Mouse (Mus musculus): Measurements from ENCODE around the gene Chst11.

The Chst11 gene

GRCm38 (mm10) chr10:83080930-83081329 lies 95.6 kb downstream of the Chst11 start:
- no peak for DNase-seq

- no peak for DNase-seq
Measured at GRCm38 (mm10) chr10:83083946-83084345, 98.6 kb downstream of the Chst11 start.

GRCm38 (mm10) chr10:83088318-83088717 lies 103.0 kb downstream of the Chst11 start:
- DNase-seq = no peak

GRCm38 (mm10) chr10:83088826-83089225 lies 103.5 kb downstream of the Chst11 start:
- DNase-seq = no peak

DNA sequence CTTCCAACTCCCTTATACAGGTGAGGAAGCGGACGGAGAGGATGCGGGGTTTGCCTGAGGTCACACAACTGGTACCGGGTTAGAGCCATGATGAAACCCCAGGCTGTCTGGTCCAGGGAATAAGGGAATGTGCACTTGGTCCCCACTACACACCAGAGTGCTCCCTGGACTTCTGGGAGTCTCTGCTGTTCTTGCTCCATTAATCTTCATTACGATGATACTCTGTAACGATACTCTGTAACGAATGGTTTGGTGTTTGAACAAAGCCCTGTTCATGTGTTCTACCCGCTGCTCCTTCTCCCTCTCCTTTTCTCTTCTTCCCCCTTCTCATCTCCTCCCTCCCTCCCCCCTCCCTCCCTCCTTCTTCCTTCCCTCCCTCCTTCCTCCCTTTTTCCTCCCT lies 104.9 kb downstream of the Chst11 start:
- no peak for DNase-seq

DNA sequence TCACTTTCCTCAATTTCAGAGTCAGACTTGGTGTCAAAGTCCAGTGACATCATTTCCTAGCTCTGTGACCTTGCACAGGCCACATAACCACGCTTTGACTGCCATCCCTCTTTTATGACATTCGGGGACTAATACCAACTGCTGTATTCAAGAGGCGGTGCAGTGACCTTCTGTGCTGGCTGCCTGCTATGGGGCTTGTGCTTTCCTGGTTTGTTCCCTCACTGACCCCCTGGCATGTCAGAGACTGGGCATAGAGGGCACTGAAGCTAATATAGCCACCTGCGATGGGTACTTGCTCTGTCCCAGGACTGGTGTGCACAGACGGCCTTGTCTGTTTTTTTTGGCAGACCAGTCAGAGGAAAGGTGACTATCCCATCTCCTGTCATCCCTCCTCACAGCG lies 108.4 kb downstream of the Chst11 start:
- no peak for DNase-seq

DNA sequence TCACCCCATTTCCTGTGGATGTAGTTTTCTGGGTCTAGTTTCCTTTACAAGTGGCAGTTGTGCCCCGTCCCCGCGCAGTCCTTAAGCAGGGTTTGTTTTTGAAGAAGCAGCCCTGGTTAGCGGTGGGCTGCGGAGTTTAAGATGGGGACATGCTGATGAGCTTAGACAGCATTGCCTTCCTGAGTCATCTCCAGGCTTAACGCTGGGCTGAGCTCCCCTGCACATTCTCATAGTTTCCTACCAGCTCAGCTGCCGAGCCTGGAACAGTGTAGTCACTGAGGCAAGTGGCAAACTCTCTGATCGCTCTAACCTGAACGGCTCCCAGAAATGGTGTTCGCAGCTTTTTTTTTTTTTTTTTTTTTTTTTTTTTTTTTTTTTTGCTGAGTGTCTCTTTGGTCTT lies 109.0 kb downstream of the Chst11 start:
- no peak for DNase-seq

GRCm38 (mm10) chr10:83094821-83095725 lies 109.8 kb downstream of the Chst11 start:
- DNase-seq = no peak

DNA sequence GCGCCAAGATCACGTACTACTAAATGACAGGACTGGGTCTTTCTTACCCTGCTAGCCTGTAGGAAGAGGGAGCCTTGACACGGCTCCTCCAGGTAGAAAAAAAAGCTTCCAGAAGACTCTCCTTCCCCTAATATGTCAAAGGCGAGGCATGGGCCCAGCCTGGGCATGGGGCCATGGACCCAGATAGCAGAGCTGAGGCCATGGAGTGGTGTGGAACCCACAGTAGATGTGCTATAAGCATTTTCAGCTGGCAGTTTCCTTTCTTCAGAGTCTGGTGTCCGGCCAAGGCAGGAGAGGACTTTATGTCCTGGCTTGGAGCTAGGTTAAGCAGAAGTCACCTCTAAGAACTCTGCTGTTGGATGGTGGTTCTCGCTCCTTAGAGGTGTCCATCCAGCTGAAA lies 111.0 kb downstream of the Chst11 start:
- DNase-seq = no peak

DNA sequence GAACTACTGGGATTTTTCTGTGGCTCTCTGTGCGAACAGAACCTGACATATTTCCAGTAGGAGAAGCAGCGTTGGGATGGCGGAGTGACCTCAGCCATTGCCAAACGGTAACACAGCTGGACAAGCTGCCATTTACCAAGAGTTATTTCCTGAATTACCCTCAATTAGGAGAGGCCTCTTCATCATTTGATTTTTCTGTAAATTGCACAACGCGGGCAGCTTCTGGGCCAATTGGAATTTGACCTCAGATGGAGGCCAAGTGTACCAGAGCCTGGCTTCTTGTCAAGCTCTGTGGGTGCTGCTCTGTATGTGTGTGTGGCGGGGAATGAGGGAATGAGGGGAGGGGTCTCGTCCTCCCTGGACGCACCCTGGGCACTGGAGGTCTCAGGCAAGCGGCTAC lies 113.6 kb downstream of the Chst11 start:
- DNase-seq = no peak

- no peak for DNase-seq
Measured at GRCm38 (mm10) chr10:83099669-83100068, 114.4 kb downstream of the Chst11 start.

DNA sequence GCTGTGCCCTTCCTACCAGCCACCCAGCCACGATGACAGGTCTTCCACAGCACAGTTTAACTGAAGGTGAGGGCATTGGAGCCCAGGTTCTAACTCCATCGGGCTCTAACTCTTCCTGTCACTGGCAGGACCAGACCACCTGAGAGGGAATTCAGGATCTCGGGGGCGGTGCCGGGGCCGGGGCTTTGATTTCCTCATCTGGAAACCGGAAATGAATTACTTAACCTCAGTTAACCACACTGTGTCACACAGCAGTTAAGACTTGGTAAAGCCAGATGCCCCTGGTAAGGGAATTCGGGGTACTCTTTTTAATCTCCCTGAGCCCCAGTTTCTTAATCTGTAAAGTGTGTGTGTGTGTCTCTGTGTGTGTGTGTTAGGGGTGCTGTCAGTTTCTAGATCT lies 115.6 kb downstream of the Chst11 start:
- DNase-seq = no peak

GRCm38 (mm10) chr10:83101421-83102207 lies 116.3 kb downstream of the Chst11 start:
- DNase-seq = no peak

GRCm38 (mm10) chr10:83102745-83103144 lies 117.4 kb downstream of the Chst11 start:
- no peak for DNase-seq

- no peak for DNase-seq
Measured at GRCm38 (mm10) chr10:83104221-83104620, 118.9 kb downstream of the Chst11 start.

DNA sequence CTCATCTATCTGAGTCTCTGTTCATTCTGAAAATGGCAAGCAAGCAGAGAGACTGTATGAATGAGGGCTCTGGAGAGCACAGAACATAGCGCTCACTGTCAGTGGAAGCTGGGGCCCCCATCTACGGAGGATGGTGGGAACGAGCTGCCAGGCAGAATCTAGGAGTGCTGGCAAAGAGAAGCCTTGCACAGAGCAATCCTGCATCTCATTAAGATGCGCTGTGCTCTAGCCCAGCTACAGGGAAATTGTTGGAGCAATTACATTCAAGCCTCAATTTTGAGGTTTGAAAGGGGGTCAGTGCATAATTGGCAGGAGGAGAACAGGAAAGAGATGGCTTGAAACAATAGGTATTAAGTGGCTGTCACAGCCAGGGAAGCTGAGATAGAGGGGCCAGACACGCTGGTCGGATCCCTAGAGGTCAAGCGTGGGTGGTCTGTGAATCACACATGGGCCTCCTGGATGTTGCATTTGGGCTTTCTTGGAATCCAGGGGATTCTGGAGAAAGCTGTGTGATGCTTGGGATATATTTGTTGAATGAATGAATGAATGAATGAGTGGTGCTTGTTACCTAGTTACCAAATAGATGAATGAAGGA lies 121.0 kb downstream of the Chst11 start:
- DNase-seq = no peak

GRCm38 (mm10) chr10:83107385-83107784 lies 122.1 kb downstream of the Chst11 start:
- DNase-seq = no peak

DNA sequence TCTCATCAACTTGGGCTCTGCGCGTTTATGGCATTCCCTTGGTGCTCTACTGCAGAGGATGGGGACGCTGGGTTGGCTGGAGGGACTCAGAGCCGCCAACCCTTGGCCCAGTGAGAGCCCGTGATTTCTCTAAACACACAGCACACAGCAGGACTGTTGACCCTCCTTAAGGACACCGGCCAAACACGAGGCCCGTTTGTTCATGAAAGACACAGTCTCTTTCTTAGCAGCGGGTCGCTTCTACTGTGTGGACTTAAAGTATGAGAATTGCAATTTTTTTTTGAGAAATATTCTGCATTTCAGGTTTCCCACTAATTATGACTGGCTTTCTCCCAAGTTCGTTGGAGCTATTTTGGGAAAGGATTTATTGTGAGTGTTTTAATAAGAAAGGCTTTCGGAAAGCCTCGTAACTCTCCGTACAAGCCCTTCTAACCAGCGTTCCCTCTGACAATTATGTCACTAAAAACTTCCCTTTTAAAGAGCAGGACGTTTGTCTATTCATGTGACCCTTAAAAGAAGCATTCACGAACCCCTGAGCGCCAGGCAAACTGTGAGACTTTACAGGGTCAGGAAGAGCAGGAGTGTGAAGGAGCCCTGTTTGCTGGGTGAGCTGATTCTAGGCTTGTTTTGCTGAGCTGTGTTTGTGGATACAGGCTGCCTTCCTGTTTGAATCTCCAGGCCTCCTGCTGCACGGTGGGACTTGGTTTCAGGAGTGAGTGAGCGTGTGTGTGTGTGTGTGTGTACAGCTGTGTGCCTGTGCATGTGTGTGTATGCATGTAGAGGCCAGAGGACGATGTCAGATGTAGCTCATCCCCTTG lies 122.8 kb downstream of the Chst11 start:
- DNase-seq = peak in 1 of 2 experiments; percentile 38

DNA sequence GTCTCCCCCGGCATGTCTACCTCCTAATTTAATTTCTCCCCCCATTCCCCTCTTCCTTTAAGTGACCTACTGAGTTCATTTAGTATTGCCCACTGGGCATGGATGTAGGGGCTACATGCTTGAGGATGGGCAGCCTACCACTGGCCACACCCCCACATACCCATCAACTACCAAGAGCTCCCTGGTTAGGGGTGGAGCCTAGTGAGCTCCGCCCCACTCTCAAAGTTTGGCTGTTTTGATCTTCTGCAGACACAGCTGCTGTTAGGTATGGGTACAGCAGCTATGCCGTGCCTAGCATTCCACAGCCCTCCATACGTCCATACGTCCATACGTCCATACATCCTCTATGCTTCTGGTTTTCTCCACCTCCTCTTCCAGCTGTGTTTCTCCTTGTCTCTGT lies 123.6 kb downstream of the Chst11 start:
- no peak for DNase-seq

GRCm38 (mm10) chr10:83111046-83111445 lies 125.7 kb downstream of the Chst11 start:
- peak in 1 of 2 experiments; percentile 49 for DNase-seq

DNA sequence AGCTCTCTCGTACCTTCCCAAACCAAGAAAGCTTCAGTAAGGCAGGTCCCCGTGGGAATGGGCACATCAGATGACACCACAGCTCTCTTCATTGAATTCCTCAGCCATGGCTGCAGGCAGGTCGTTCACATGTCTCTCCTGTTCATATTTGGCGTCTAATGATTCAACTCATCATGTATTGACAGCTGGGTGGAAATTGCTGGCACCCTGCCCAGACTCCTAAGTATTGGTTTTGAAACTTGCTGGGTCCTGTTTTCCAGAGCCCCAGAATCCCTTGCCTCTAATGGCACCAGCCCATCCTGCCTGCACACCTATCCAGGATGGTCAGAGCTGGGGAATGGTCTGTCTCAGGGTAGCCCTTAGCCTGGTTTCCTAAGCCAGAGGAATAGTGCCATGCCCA lies 127.0 kb downstream of the Chst11 start:
- no peak for DNase-seq

GRCm38 (mm10) chr10:83114564-83114963 lies 129.3 kb downstream of the Chst11 start:
- DNase-seq = no peak

DNA sequence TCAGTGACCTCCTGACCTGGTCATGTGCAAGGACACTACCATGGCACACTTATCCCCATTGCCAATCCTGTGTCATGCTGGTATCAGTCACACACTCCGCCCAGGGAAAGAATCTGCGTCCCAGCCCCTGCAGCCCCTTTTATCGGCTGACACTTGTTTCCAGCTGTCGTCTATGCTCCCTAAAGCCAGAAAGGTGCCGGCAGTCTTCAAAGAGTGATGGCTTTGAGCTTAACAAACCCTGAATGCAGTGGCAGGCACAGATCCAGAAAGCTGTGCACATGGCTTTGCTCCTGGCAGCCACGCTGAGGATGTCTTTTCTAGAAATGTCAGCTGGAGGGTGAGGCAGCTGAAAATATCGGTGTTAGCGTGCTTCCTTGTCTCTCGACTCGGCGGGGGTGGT lies 131.6 kb downstream of the Chst11 start:
- peak in 1 of 2 experiments; percentile 51 for DNase-seq
